Mouse (Mus musculus): ENCODE measurements around the gene Erbb2.

DNA sequence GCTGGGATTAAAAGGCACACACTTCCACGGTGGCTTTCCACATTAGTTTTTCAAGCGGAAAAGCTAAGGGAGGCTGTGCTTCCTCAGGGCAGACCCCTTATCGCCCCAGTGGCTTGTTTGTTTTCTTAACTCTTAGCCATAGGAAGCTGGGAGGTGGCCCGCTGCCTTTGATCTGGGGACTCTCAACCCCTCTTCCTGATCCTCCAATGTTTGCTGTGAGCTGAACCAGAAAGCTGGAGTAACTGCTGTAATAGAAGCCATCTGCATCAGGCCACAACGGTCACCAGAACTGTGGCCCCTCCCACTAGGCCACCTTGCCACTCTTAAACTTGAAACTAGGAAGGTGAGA, 33.9 kb downstream of the Erbb2 start, which contains the start of gene Grb7:
- TF ChIP-seq POLR2A (IDR thresholded peaks at IDR 0.05; ENCODE audit: extremely low read depth, insufficient read depth, low read length) (no peak), CTCF (IDR thresholded peaks at IDR 0.05; ENCODE audit: low read depth, low read length) (no peak)

Measured in liver, adult 2 months (tissue).